Mouse (Mus musculus): ENCODE data around the gene Cmc4. TPM values are rescaled to one million over a fixed set of nuclear protein-coding genes. Genes with fewer than 3 reads are reported as not detected.

Cmc4 gene
- total RNA-seq (2021), result 1 to 10 TPM; 6.1 to 9.6 TPM
- long read RNA-seq, experiment 1, transcript Cmc4-201 (3 exons, 992 nt), result major isoform, 11 of 18 reads
- long read RNA-seq, experiment 1, partial matches to known transcripts, result 2 of 18 reads
- long read RNA-seq, experiment 1, other reads (novel, unspliced or antisense), result 2 of 18 reads
- long read RNA-seq, experiment 2, partial matches to known transcripts, result 0 of 11 reads
- long read RNA-seq, experiment 2, other reads (novel, unspliced or antisense), result 6 of 11 reads

- peak; percentile 89 for DNase-seq
Observed at GRCm38 (mm10) chrX:75415936-75416785, at the start of gene Cmc4, which contains the start of the genes Mtcp1 and Brcc3. Gene Cmc4, minus strand, starts transcription at chrX:75416584. Gene Mtcp1, minus strand, starts transcription at chrX:75416588. Gene Brcc3, plus strand, starts transcription at chrX:75416628.

- DNase-seq, result no peak
Observed at GRCm38 (mm10) chrX:75454597-75454996, 38.2 kb upstream of the Cmc4 start.

- DNase-seq, result no peak
Observed at GRCm38 (mm10) chrX:75409711-75410110, 6.7 kb downstream of the Cmc4 start.

GRCm38 (mm10) chrX:75403350-75403749 lies 13.0 kb downstream of the Cmc4 start:
- no peak for DNase-seq

GRCm38 (mm10) chrX:75402668-75403067 lies 13.7 kb downstream of the Cmc4 start:
- no peak for DNase-seq

GRCm38 (mm10) chrX:75399471-75399870 lies 16.9 kb downstream of the Cmc4 start:
- DNase-seq, result no peak

- DNase-seq, result peak; percentile 71
Observed at GRCm38 (mm10) chrX:75382195-75382771, 34.1 kb downstream of the Cmc4 start, which contains the start of the genes Fundc2 and F8. Gene Fundc2, plus strand, starts transcription at chrX:75382399. Gene F8, minus strand, starts transcription at chrX:75382615.

GRCm38 (mm10) chrX:75381699-75382098 lies 34.7 kb downstream of the Cmc4 start:
- DNase-seq, result no peak

- DNase-seq, result no peak
Observed at GRCm38 (mm10) chrX:75381176-75381575, 35.2 kb downstream of the Cmc4 start.

GRCm38 (mm10) chrX:75376815-75377214 lies 39.6 kb downstream of the Cmc4 start:
- DNase-seq, result no peak

GRCm38 (mm10) chrX:75372666-75373425 lies 43.5 kb downstream of the Cmc4 start:
- no peak for DNase-seq

- DNase-seq, result no peak
Observed at GRCm38 (mm10) chrX:75370197-75370596, 46.2 kb downstream of the Cmc4 start.

Other genes starting within 250 kb of the Cmc4 start
- gene Fundc2, start 34.2 kb downstream of the Cmc4 start, total RNA-seq (2021), result 100 to 1,000 TPM; 189 to 200 TPM
- 1 to 10 TPM in 1 of 2 experiments, under 1 TPM in 1; 0.75 to 1.1 TPM for gene F8, start 34.0 kb downstream of the Cmc4 start, total RNA-seq (2021)
- gene Mtcp1, start within 50 bp of the Cmc4 start, total RNA-seq (2021), result 1 to 10 TPM; 1.9 to 2.3 TPM
- gene Brcc3, start within 50 bp of the Cmc4 start, total RNA-seq (2021), result 10 to 100 TPM; 17.0 to 18.9 TPM
- 10 to 100 TPM; 39.3 to 44.5 TPM for gene Vbp1, start 97.7 kb upstream of the Cmc4 start, total RNA-seq (2021)
- under 1 TPM in 1 of 2 experiments, not detected in 1; 0.08 TPM for gene Rab39b, start 161.6 kb upstream of the Cmc4 start, total RNA-seq (2021)